Mouse (Mus musculus) 416B (cell line): ENCODE results near the gene Slc4a2.

ENCODE experiments used
- DNase-seq: peaks from one replicate; pipeline ENCODE4 v3.0.0; 2011; ENCODE audit warnings: low read depth

Gene Slc4a2

GRCm38 (mm10) chr5:24466762-24467161 lies 43.1 kb downstream of the Slc4a2 start:
- DNase-seq: no peak

DNA sequence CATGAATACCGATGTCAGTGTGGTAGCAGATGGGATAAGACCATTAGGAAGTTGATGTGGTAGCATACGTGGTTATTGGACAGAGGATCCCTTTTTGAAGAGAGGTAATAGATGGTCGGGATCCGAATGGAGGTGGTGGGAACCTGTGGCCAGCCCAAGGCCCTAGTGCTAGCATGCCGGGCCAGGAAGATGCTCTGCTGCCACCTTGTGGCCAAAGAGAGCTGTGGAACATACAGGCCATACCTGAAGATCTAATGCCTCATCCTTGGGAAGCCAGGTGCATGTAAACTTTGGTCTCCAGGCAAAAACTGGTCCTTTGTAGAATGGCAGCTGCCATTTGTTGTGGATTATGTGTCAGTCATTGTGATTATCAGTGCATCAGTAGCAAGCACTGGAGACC lies 47.0 kb downstream of the Slc4a2 start:
- DNase-seq: peak; percentile 74

GRCm38 (mm10) chr5:24472884-24473619 lies 49.4 kb downstream of the Slc4a2 start:
- no peak for DNase-seq

GRCm38 (mm10) chr5:24474025-24474722 lies 50.5 kb downstream of the Slc4a2 start:
- no peak for DNase-seq

DNA sequence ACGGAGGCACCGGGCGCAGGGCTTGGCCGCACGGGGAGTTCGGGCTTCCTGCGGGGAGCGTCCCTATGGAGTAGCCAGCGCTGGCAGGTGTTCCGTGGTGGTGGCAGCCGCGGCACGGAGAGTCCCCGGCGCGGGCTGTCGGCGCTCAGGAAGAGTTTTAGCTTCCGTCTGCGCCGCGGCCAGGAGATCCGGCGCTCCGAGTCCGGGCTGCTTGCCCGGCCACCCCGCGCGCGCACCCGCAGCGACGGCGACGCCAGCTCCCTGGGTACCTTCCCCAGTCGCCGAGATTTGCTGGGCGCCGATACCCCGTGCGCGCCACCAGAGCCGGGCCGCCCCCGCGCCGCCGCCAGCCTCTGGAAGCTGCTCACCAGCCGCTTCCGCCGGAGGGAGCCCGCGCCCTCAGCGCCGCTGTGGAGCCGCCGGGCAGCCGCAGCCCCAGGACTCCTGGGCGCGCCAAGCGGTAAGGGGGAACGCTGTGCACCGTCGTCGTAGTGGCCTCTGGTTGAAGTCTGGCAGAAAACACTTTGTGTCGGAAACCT lies 51.2 kb downstream of the Slc4a2 start:
- no peak for DNase-seq

GRCm38 (mm10) chr5:24475476-24476241 lies 52.0 kb downstream of the Slc4a2 start:
- DNase-seq: no peak

DNA sequence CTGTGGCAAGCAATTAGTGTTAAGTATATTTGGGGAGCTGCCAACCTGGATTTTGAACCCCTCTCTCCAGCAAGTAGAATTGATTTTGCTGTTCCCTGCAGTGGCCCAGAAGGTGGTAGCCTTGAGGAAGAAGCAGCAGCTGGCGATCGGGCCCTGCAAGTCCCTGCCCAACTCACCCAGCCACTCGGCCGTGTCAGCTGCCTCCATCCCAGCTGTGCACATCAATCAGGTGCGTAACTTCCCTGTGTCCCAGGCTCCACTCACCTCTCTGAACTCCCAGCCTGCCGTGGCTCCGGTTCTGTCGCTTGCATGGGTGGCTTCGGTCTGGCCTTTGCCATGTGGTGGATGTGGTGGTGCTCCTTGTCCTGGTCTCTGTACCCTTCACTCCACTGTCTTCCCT lies 54.3 kb downstream of the Slc4a2 start:
- no peak for DNase-seq

- peak; percentile 42 for DNase-seq
Measured at GRCm38 (mm10) chr5:24481647-24482046, 58.0 kb downstream of the Slc4a2 start.

GRCm38 (mm10) chr5:24482247-24483079 lies 58.8 kb downstream of the Slc4a2 start:
- no peak for DNase-seq

DNA sequence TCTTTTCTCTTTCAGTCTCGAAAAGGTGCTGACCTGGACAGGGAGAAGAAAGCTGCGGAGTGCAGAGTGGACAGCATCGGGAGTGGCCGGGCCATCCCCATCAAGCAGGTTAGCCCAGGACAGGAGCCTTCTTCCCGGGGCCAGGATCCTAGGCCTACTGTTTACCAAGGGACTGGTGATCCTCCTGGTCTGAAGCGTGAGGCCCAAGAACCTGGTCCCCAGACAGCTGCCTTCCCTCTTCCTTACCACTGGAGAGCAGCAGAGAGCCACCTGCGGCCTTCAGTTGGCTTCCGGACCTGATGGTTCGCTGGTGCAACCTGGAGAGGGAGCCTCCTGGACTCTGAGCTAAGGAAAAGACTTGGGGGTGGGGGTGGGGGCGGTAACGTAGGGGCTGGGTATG lies 59.7 kb downstream of the Slc4a2 start:
- peak; percentile 59 for DNase-seq

- DNase-seq: no peak
Measured at GRCm38 (mm10) chr5:24484963-24485362, 61.3 kb downstream of the Slc4a2 start.

DNA sequence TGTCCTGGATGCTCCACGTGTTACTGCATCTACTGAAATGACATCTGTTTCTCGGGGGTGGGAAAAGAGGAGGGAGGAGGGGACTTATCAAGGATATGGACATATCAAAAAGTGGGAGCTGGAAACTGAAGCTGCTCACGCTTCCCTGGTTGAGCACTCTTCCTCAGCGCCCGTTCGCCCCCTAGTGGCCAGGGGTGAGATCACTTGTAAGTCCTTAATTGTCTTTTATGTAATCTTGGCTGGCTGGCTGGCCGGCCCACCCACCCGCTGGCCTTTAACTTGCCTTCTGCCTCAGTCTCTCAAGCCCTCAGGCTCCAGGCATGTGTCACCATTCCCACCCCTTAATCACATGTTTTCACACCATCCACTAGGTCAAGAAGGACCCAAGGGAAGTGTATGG lies 62.5 kb downstream of the Slc4a2 start:
- DNase-seq: peak; percentile 79

- no peak for DNase-seq
Measured at GRCm38 (mm10) chr5:24486738-24487137, 63.1 kb downstream of the Slc4a2 start.

- no peak for DNase-seq
Measured at GRCm38 (mm10) chr5:24490413-24490920, 66.8 kb downstream of the Slc4a2 start.
